Comparison of ENCODE assay signal across 11 mouse cellular contexts in genomic region chr8:78434823-78435623, GRCm38 (mm10). TPM values are rescaled to one million over a fixed set of nuclear protein-coding genes. Genes with fewer than 3 reads are reported as not detected.
A peak's percentile ranks its signal among the peaks of the same experiment; 100 is the strongest.
DNase-seq lines count a peak whose midpoint lies in the region; ATAC-seq lines count a peak whose summit lies in the region.
"Had no signal": no experiment of that assay in that cellular context is flagged by ENCODE, and none has a peak within 500 bp of the region (broad histone marks: within the 10 kb centered on the region; RNA-seq: fewer than 3 reads in every experiment).

No protein-coding gene starts in this region.

- WGBS in kidney, embryonic 16.5 days, result 1% methylated on average over 62 of the region's 62 CpGs
- under 1% methylated on average over 62 of the region's 62 CpGs for WGBS in hindbrain, embryonic 12.5 days
- under 1% methylated on average over 61 of the region's 62 CpGs for WGBS in neural tube, embryonic 11.5 days

- H3K9ac ChIP-seq in kidney, embryonic 16.5 days (replicated peaks; ENCODE audit: low read length), result no peak overlapping the region
- H3K9ac ChIP-seq in hindbrain, embryonic 12.5 days, result peak overlapping the region; percentile 41; the same call in 1 of the 2 replicates
- peak overlapping the region; percentile 14; the same call in 1 of the 2 replicates for H3K9ac ChIP-seq in neural tube, embryonic 11.5 days (ENCODE audit: low read length)

- no peak for DNase-seq in kidney, postnatal 10 days
- DNase-seq in embryo, embryonic 11 days, result peak; percentile 70
- DNase-seq in neural tube, embryonic 11.5 days (ENCODE audit: low spot score), result peak; percentile 57
- no peak for DNase-seq in adipocyte (ENCODE audit: low spot score)
- no peak for DNase-seq in thymus, postnatal 14 days
- DNase-seq in cerebellum, adult 9-10 months, result no peak
- DNase-seq: cerebellum, adult 11 months; gastrocnemius, postnatal 14 days had no signal

- H3K36me3 ChIP-seq in kidney, embryonic 16.5 days (ENCODE audit: insufficient read depth, low read length), result no peaks in the 10 kb centered on the region
- no peaks in the 10 kb centered on the region for H3K36me3 ChIP-seq in hindbrain, embryonic 12.5 days
- no peaks in the 10 kb centered on the region for H3K36me3 ChIP-seq in neural tube, embryonic 11.5 days (ENCODE audit: control insufficient read depth, insufficient read depth, low read length)

- H3K27me3 ChIP-seq in kidney, embryonic 16.5 days (ENCODE audit: insufficient read depth, low read length), result peaks cover 80% of the 10 kb centered on the region
- peaks cover 80% of the 10 kb centered on the region for H3K27me3 ChIP-seq in hindbrain, embryonic 12.5 days
- H3K27me3 ChIP-seq in neural tube, embryonic 11.5 days (ENCODE audit: control insufficient read depth, insufficient read depth, low read length), result peaks cover 90% of the 10 kb centered on the region

- peaks cover 16% of the 10 kb centered on the region for H3K4me1 ChIP-seq in kidney, embryonic 16.5 days (ENCODE audit: insufficient read depth, low read length)
- H3K4me1 ChIP-seq in hindbrain, embryonic 12.5 days, result peaks cover 34% of the 10 kb centered on the region
- H3K4me1 ChIP-seq in neural tube, embryonic 11.5 days (ENCODE audit: control insufficient read depth, insufficient read depth, low read length), result 0 out of 2 replicates have a peak, but pooled peaks cover 3% of the 10 kb centered on the region

- H3K9me3 ChIP-seq in kidney, embryonic 16.5 days (ENCODE audit: low read length), result no peaks in the 10 kb centered on the region
- no peaks in the 10 kb centered on the region for H3K9me3 ChIP-seq in hindbrain, embryonic 12.5 days (replicated peaks)
- H3K9me3 ChIP-seq in neural tube, embryonic 11.5 days (ENCODE audit: control insufficient read depth, low read length), result no peaks in the 10 kb centered on the region

- H3K4me2 ChIP-seq in kidney, embryonic 16.5 days (replicated peaks; ENCODE audit: low read depth, low read length), result 0 out of 2 replicates have a peak overlapping the region, but pooled peaks have one; percentile 1
- peak overlapping the region; percentile 80 for H3K4me2 ChIP-seq in hindbrain, embryonic 12.5 days (replicated peaks)
- H3K4me2 ChIP-seq in neural tube, embryonic 11.5 days (ENCODE audit: low read depth), result peak overlapping the region; percentile 69

- ATAC-seq in kidney, embryonic 16.5 days (ENCODE audit: low FRiP score, low TSS enrichment), result no peak
- ATAC-seq in hindbrain, embryonic 12.5 days (ENCODE audit: low FRiP score), result no peak
- no peak for ATAC-seq in neural tube, embryonic 11.5 days (ENCODE audit: insufficient read depth, low FRiP score, low TSS enrichment)

- no peak overlapping the region for H3K4me3 ChIP-seq in kidney, embryonic 16.5 days (ENCODE audit: low read length)
- H3K4me3 ChIP-seq in hindbrain, embryonic 12.5 days, result peak overlapping the region; percentile 45
- H3K4me3 ChIP-seq in neural tube, embryonic 11.5 days (ENCODE audit: low read depth, low read length), result peak overlapping the region; percentile 43
- H3K4me3 ChIP-seq: myocyte had no signal

- H3K27ac ChIP-seq in kidney, embryonic 16.5 days (ENCODE audit: low read length), result no peak overlapping the region
- peak overlapping the region; percentile 82 for H3K27ac ChIP-seq in hindbrain, embryonic 12.5 days
- H3K27ac ChIP-seq in neural tube, embryonic 11.5 days (ENCODE audit: low read depth, low read length), result no peak overlapping the region

RNA-seq across cellular contexts. Expression of gene Pou4f2, which starts 1.4 kb away (rescaled TPM):
- polyA plus RNA-seq in kidney, embryonic 16.5 days (2015; fragmentation: Nextera tagmentation; extraction: Ambion mirVana), result not detected in 2 replicates
- polyA plus RNA-seq in hindbrain, embryonic 12.5 days (2016; fragmentation: Nextera tagmentation; extraction: Ambion mirVana), result 2.6 and 5.0 TPM in 2 replicates
- polyA plus RNA-seq in neural tube, embryonic 11.5 days (2014; fragmentation: Nextera tagmentation; extraction: Ambion mirVana), result 2.7 and 3.3 TPM in 2 replicates
- polyA plus RNA-seq: myocyte had no signal

Comparison
In these comparisons a context has a peak if more than half of its experiments do, and no peak if none do; other contexts are left out.
1. H3K4me2 ChIP-seq: peak in every context shown above with its lines; median percentile 80 in hindbrain, embryonic 12.5 days; 69 in neural tube, embryonic 11.5 days; 1 in kidney, embryonic 16.5 days.
2. DNase-seq: peak in embryo, embryonic 11 days (single experiment) and neural tube, embryonic 11.5 days (single experiment); none in kidney, postnatal 10 days (single experiment), adipocyte (single experiment), thymus, postnatal 14 days (single experiment) and cerebellum, adult 9-10 months (single experiment).